Mouse (Mus musculus): ENCODE results near the gene Rab1a. TPM values are rescaled to one million over a fixed set of nuclear protein-coding genes. Genes with fewer than 3 reads are reported as not detected.
A peak's percentile ranks its signal among the peaks of the same experiment; 100 is the strongest.
"Not testable (repeated sequence)": the region's sequence is repeated elsewhere in the genome, so short reads cannot be mapped to it uniquely, and the experiment has no call there.

Gene Rab1a
- polyA plus RNA-seq, 1 experiment from 2014 or later, result 233 TPM

DNA sequence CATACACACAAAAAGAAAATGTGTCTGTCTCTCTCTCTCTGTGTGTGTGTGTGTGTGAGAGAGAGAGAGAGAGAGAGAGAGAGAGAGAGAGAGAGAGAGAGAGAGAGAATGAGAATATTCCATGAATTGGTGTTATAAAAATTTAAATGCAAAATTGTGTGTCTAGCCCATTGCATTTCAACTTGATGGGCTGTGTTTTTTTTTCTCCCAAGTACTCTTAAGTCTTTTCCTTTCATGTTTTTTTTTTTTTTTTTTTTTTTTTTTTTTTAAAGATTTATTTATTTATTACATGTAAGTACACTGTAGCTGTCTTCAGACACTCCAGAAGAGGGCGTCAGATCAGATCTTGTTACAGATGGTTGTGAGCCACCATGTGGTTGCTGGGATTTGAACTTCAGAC is 20.4 kb downstream of the Rab1a start:
- not testable (repeated sequence) for H3K9ac ChIP-seq; H3K9me3 ChIP-seq (replicated peaks); ATAC-seq (ENCODE audit: insufficient number of reproducible peaks, low FRiP score); H3K4me1 ChIP-seq (replicated peaks); H3K27ac ChIP-seq (ENCODE audit: poor library complexity, severe bottlenecking); H3K4me2 ChIP-seq; H3K27me3 ChIP-seq (replicated peaks); H3K4me3 ChIP-seq
- peaks cover 60% of the 10 kb centered on the region for H3K36me3 ChIP-seq
- no CpG with 5 or more reads among the region's 1 CpGs for WGBS

DNA sequence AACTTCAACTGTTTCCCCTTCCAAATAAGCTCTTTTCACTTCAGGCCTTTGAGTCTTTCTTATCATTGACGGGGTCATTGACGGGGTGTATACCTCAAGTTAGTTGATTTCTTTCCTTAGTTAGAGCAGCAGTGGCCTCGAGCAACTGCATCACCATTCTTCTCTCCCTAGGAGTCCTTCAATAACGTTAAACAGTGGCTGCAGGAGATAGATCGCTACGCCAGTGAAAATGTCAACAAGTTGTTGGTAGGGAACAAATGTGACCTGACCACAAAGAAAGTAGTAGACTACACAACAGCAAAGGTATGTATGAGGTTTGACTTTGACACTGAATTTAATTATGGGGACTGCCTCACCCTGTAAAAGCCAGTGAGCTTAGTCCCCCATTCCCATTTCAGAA is 23.0 kb downstream of the Rab1a start:
- H3K36me3 ChIP-seq, result peaks cover 57% of the 10 kb centered on the region
- H3K27ac ChIP-seq (ENCODE audit: poor library complexity, severe bottlenecking), result no peak overlapping the region
- no peaks in the 10 kb centered on the region for H3K9me3 ChIP-seq (replicated peaks)
- H3K4me3 ChIP-seq, result no peak overlapping the region
- 73% methylated on average over 6 of the region's 6 CpGs for WGBS
- H3K9ac ChIP-seq, result no peak overlapping the region
- no peak overlapping the region for H3K4me2 ChIP-seq
- 0 out of 2 replicates have a peak, but pooled peaks cover 2% of the 10 kb centered on the region for H3K4me1 ChIP-seq (replicated peaks)
- ATAC-seq (ENCODE audit: insufficient number of reproducible peaks, low FRiP score), result no peak
- H3K27me3 ChIP-seq (replicated peaks), result no peaks in the 10 kb centered on the region

- no peak overlapping the region for H3K4me3 ChIP-seq
- 93% methylated on average over 4 of the region's 4 CpGs for WGBS
- H3K4me1 ChIP-seq (replicated peaks), result peaks cover 5% of the 10 kb centered on the region; the same call in 1 of the 2 replicates
- no peaks in the 10 kb centered on the region for H3K27me3 ChIP-seq (replicated peaks)
- peaks cover 68% of the 10 kb centered on the region for H3K36me3 ChIP-seq
- H3K27ac ChIP-seq (ENCODE audit: poor library complexity, severe bottlenecking), result no peak overlapping the region
- H3K4me2 ChIP-seq, result no peak overlapping the region
- H3K9ac ChIP-seq, result no peak overlapping the region
- no peaks in the 10 kb centered on the region for H3K9me3 ChIP-seq (replicated peaks)
- ATAC-seq (ENCODE audit: insufficient number of reproducible peaks, low FRiP score), result no peak
These were observed 24.7 kb downstream of the Rab1a start for GRCm38 (mm10) chr11:20225938-20226337.

GRCm38 (mm10) chr11:20228666-20229065 is 27.4 kb downstream of the Rab1a start:
- Histone ChIP-seq H3K4me2 (no peak overlapping the region), H3K4me1 (replicated peaks) (peaks cover 15% of the 10 kb centered on the region), H3K36me3 (peaks cover 79% of the 10 kb centered on the region), H3K9me3 (replicated peaks) (no peaks in the 10 kb centered on the region), H3K4me3 (no peak overlapping the region), H3K27ac (ENCODE audit: poor library complexity, severe bottlenecking) (no peak overlapping the region), H3K9ac (no peak overlapping the region), H3K27me3 (replicated peaks) (no peaks in the 10 kb centered on the region)
- WGBS, result 68% methylated on average over 5 of the region's 5 CpGs
- no peak for ATAC-seq (ENCODE audit: insufficient number of reproducible peaks, low FRiP score)

GRCm38 (mm10) chr11:20229311-20229710 is 28.1 kb downstream of the Rab1a start:
- Histone ChIP-seq H3K4me2 (no peak overlapping the region), H3K27me3 (replicated peaks) (no peaks in the 10 kb centered on the region), H3K9me3 (replicated peaks) (no peaks in the 10 kb centered on the region), H3K9ac (no peak overlapping the region), H3K4me1 (replicated peaks) (peaks cover 15% of the 10 kb centered on the region), H3K27ac (ENCODE audit: poor library complexity, severe bottlenecking) (no peak overlapping the region), H3K36me3 (peaks cover 79% of the 10 kb centered on the region), H3K4me3 (no peak overlapping the region)
- ATAC-seq (ENCODE audit: insufficient number of reproducible peaks, low FRiP score), result no peak
- 75% methylated on average over 4 of the region's 4 CpGs for WGBS

DNA sequence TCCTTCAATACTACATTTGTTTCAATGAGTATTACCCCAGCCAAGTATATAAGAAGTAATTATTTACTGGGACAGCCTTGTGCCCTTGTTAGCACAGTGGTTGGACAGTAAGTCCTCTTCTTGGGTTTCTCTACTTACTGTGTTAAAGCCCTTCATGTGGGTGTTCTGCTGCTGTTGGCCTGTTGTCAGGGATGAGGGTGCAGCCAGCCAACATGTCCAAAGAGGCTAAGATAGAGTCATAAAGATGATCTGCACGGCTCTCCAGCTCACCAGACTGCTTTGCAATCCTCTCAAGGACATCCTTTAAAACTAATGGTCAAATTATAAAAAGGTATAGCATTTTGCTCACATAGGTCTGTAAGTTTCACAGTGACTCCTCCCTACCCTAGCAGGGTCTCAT is 29.1 kb downstream of the Rab1a start:
- WGBS, result 63% methylated on average over 1 of the region's 1 CpGs
- Histone ChIP-seq H3K4me3 (no peak overlapping the region), H3K27ac (ENCODE audit: poor library complexity, severe bottlenecking) (peak overlapping the region; percentile 85; the same call in 1 of the 2 replicates), H3K4me2 (no peak overlapping the region), H3K36me3 (peaks cover 81% of the 10 kb centered on the region), H3K4me1 (replicated peaks) (peaks cover 15% of the 10 kb centered on the region), H3K9me3 (replicated peaks) (no peaks in the 10 kb centered on the region), H3K27me3 (replicated peaks) (no peaks in the 10 kb centered on the region), H3K9ac (no peak overlapping the region)
- ATAC-seq (ENCODE audit: insufficient number of reproducible peaks, low FRiP score), result no peak

GRCm38 (mm10) chr11:20231128-20231878 is 30.1 kb downstream of the Rab1a start:
- no peak overlapping the region for H3K4me2 ChIP-seq
- no peak overlapping the region for H3K9ac ChIP-seq
- no peaks in the 10 kb centered on the region for H3K9me3 ChIP-seq (replicated peaks)
- H3K4me1 ChIP-seq (replicated peaks), result peaks cover 15% of the 10 kb centered on the region
- H3K36me3 ChIP-seq, result peaks cover 81% of the 10 kb centered on the region
- peak; percentile 87 for ATAC-seq (ENCODE audit: insufficient number of reproducible peaks, low FRiP score)
- peak overlapping the region; percentile 85 for H3K27ac ChIP-seq (ENCODE audit: poor library complexity, severe bottlenecking)
- H3K27me3 ChIP-seq (replicated peaks), result no peaks in the 10 kb centered on the region
- no peak overlapping the region for H3K4me3 ChIP-seq
- 51% methylated on average over 8 of the region's 8 CpGs for WGBS

- Histone ChIP-seq H3K9ac (no peak overlapping the region), H3K36me3 (peaks cover 90% of the 10 kb centered on the region), H3K9me3 (replicated peaks) (no peaks in the 10 kb centered on the region), H3K27me3 (replicated peaks) (no peaks in the 10 kb centered on the region), H3K4me2 (no peak overlapping the region), H3K4me3 (no peak overlapping the region), H3K27ac (ENCODE audit: poor library complexity, severe bottlenecking) (peak overlapping the region; percentile 85; the same call in 1 of the 2 replicates), H3K4me1 (replicated peaks) (peaks cover 15% of the 10 kb centered on the region)
- no peak for ATAC-seq (ENCODE audit: insufficient number of reproducible peaks, low FRiP score)
- 66% methylated on average over 5 of the region's 5 CpGs for WGBS
These were observed 31.0 kb downstream of the Rab1a start for GRCm38 (mm10) chr11:20232016-20232755.

GRCm38 (mm10) chr11:20234233-20234632 is 33.0 kb downstream of the Rab1a start:
- no peak overlapping the region for H3K9ac ChIP-seq
- WGBS, result 68% methylated on average over 3 of the region's 3 CpGs
- peaks cover 16% of the 10 kb centered on the region for H3K4me1 ChIP-seq (replicated peaks)
- peaks cover 92% of the 10 kb centered on the region for H3K36me3 ChIP-seq
- no peaks in the 10 kb centered on the region for H3K9me3 ChIP-seq (replicated peaks)
- H3K27me3 ChIP-seq (replicated peaks), result no peaks in the 10 kb centered on the region
- H3K27ac ChIP-seq (ENCODE audit: poor library complexity, severe bottlenecking), result no peak overlapping the region
- no peak for ATAC-seq (ENCODE audit: insufficient number of reproducible peaks, low FRiP score)
- no peak overlapping the region for H3K4me3 ChIP-seq
- H3K4me2 ChIP-seq, result no peak overlapping the region

GRCm38 (mm10) chr11:20237018-20237417 is 35.8 kb downstream of the Rab1a start:
- no peak overlapping the region for H3K27ac ChIP-seq (ENCODE audit: poor library complexity, severe bottlenecking)
- no peak overlapping the region for H3K4me2 ChIP-seq
- no peak for ATAC-seq (ENCODE audit: insufficient number of reproducible peaks, low FRiP score)
- peaks cover 13% of the 10 kb centered on the region; the same call in 1 of the 2 replicates for H3K4me1 ChIP-seq (replicated peaks)
- H3K9me3 ChIP-seq (replicated peaks), result no peaks in the 10 kb centered on the region
- no peak overlapping the region for H3K9ac ChIP-seq
- H3K27me3 ChIP-seq (replicated peaks), result no peaks in the 10 kb centered on the region
- peaks cover 93% of the 10 kb centered on the region for H3K36me3 ChIP-seq
- 94% methylated on average over 7 of the region's 7 CpGs for WGBS
- no peak overlapping the region for H3K4me3 ChIP-seq

DNA sequence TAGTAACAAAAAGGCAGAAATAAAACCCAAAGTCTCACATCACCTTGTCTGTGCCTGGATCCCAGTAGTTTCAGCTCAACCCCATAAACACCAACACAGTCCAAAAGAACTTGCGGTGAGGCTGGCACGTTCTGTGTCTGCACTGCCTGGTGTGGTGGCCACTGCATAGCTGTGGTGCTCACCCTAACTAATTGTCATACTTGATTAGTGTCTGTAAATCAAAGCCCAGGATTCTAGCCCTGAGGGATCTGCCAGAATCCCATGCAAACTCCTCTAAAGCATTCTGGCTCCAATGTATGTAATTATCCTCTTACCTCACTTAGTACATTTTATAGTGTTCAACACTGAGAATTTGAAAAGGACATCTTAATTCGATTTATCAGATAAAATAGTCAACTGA is 36.7 kb downstream of the Rab1a start:
- Histone ChIP-seq H3K27ac (ENCODE audit: poor library complexity, severe bottlenecking) (no peak overlapping the region), H3K36me3 (peaks cover 89% of the 10 kb centered on the region), H3K4me3 (no peak overlapping the region), H3K9ac (no peak overlapping the region), H3K27me3 (replicated peaks) (no peaks in the 10 kb centered on the region), H3K4me2 (no peak overlapping the region), H3K4me1 (replicated peaks) (peaks cover 14% of the 10 kb centered on the region), H3K9me3 (replicated peaks) (no peaks in the 10 kb centered on the region)
- ATAC-seq (ENCODE audit: insufficient number of reproducible peaks, low FRiP score), result no peak
- WGBS, result 93% methylated on average over 3 of the region's 3 CpGs

Measured in heart, embryonic 12.5 days (tissue).